Comparison of ENCODE assay signal across 8 mouse cellular contexts in the genomic region with DNA sequence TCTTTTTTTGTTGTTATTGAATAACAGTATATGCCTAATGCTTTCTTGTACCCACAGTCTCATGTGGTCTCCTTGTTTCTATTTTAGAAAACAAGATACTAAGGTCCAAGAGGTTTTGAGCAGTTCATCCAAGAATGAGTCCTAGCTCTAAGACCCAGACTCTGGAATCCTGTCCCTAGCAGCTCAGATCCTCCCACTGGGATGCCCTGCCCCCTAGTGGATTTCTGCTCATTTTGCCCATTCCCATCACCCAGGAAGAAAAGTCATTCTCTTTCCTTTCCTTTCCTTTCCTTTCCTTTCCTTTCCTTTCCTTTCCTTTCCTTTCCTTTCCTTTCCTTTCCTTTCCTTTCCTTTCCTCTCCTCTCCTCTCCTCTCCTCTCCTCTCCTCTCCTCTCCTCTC. TPM values are rescaled to one million over a fixed set of nuclear protein-coding genes. Genes with fewer than 3 reads are reported as not detected.
DNase-seq lines count a peak whose midpoint lies in the region; ATAC-seq and TF ChIP-seq lines count a peak whose summit lies in the region.
"Not testable (repeated sequence)": the region's sequence is repeated elsewhere in the genome, so short reads cannot be mapped to it uniquely, and the experiment has no call there.

No protein-coding gene starts in this region.

- not testable (repeated sequence) for TF ChIP-seq EP300 in CH12.LX (IDR thresholded peaks at IDR 0.05; ENCODE audit: low read length)

- not testable (repeated sequence) for H3K4me3 ChIP-seq in CH12.LX (replicated peaks in 1 of 3; ENCODE audit: low read depth in 2 of 3, low read length in 2 of 3, poor library complexity in 1 of 3); cortical plate, adult 2 months (ENCODE audit: insufficient read depth, low read length); gastrocnemius, adult 2 months; intestine, postnatal 0 days (ENCODE audit: low read depth, low read length)

- peak; percentile 19 for DNase-seq in CH12.LX (ENCODE audit: extremely low read depth)
- DNase-seq in adrenal gland, postnatal 36 days, result peak; percentile 67 to 76
- peak; percentile 67 for DNase-seq in gastrocnemius, adult 2 months
- DNase-seq in layer of hippocampus, postnatal 36 days, result peak; percentile 66 to 68
- peak; percentile 21 for DNase-seq in lung, postnatal 25 days (ENCODE audit: low spot score)
- DNase-seq in right cerebral cortex, postnatal 10 days (ENCODE audit: low spot score in 2 of 2), result peak; percentile 40 to 76

- not testable (repeated sequence) for H3K36me3 ChIP-seq in CH12.LX (replicated peaks in 1 of 2; ENCODE audit: control insufficient read depth in 1 of 2, insufficient read depth in 1 of 2, low read length in 1 of 2); intestine, postnatal 0 days (ENCODE audit: control insufficient read depth, insufficient read depth)

- not testable (repeated sequence) for H3K27ac ChIP-seq in CH12.LX (ENCODE audit: insufficient read depth, low read depth); cortical plate, adult 2 months (ENCODE audit: insufficient read depth, low read length); gastrocnemius, adult 2 months; intestine, postnatal 0 days (ENCODE audit: low read depth, low read length)

- in situ Hi-C loops in CH12.LX (cut with MboI; ENCODE audit: low pct_ligation_motif_present, low pct_unique_long_range_greater_than_20kb, low sequenced_read_pairs), result not testable (repeated sequence)

- peak; percentile 46 to 71; a peak in 3 of 4 replicates for TF ChIP-seq CTCF in CH12.LX (conservative IDR thresholded peaks at IDR 0.05 in 1 of 2, IDR thresholded peaks at IDR 0.05 in 1 of 2; ENCODE audit: low read depth in 2 of 2, low read length in 2 of 2)
- peak; percentile 92 for TF ChIP-seq CTCF in cortical plate, adult 2 months (IDR thresholded peaks at IDR 0.05; ENCODE audit: extremely low read depth, insufficient read depth, low read length)
- TF ChIP-seq CTCF in gastrocnemius, adult 2 months (IDR thresholded peaks at IDR 0.05), result peak; percentile 76
- peak; percentile 87 for TF ChIP-seq CTCF in intestine, postnatal 0 days (IDR thresholded peaks at IDR 0.05; ENCODE audit: low read depth)

- intact Hi-C loops in gastrocnemius, adult 2 months (cut with DNase I), result loop anchor here (1.0 to 5.0 kb wide), 2 partner anchors 122 to 150 kb away; no protein-coding TSS in a partner anchor

- dilution Hi-C loops in CH12.LX (cut with MboI; ENCODE audit: extremely low pct_ligation_motif_present, extremely low pct_unique_long_range_greater_than_20kb, low sequenced_read_pairs), result not testable (repeated sequence)

- H3K4me1 ChIP-seq in CH12.LX (ENCODE audit: control insufficient read depth in 1 of 2, insufficient read depth in 2 of 2); cortical plate, adult 2 months (ENCODE audit: control insufficient read depth, insufficient read depth, low read length); intestine, postnatal 0 days (replicated peaks; ENCODE audit: control insufficient read depth, insufficient read depth, low read length): not testable (repeated sequence)

- TF ChIP-seq POLR2A in CH12.LX (IDR thresholded peaks at IDR 0.05; ENCODE audit: low read depth, low read length); cortical plate, adult 2 months (IDR thresholded peaks at IDR 0.05; ENCODE audit: extremely low read depth, insufficient read depth, low read length): not testable (repeated sequence)

- H3K9me3 ChIP-seq in CH12.LX (replicated peaks; ENCODE audit: low read length); intestine, postnatal 0 days (ENCODE audit: control insufficient read depth): not testable (repeated sequence)

- not testable (repeated sequence) for H3K27me3 ChIP-seq in CH12.LX (replicated peaks); intestine, postnatal 0 days (replicated peaks; ENCODE audit: control insufficient read depth, insufficient read depth, low read length)

- TF ChIP-seq RAD21 in CH12.LX (IDR thresholded peaks at IDR 0.05; ENCODE audit: low read depth, low read length), result peak; percentile 75

- H3K4me2 ChIP-seq in CH12.LX (ENCODE audit: insufficient read depth, low read depth, poor library complexity, severe bottlenecking); intestine, postnatal 0 days (replicated peaks; ENCODE audit: low read depth): not testable (repeated sequence)

- not testable (repeated sequence) for ATAC-seq in intestine, postnatal 0 days

- not testable (repeated sequence) for H3K79me2 ChIP-seq in CH12.LX (replicated peaks; ENCODE audit: control insufficient read depth, extremely low read depth, insufficient read depth, poor library complexity, severe bottlenecking)

- not testable (repeated sequence) for H3K9ac ChIP-seq in CH12.LX (ENCODE audit: insufficient read depth, low read depth); intestine, postnatal 0 days (ENCODE audit: low read depth, low read length)

TF ChIP-seq in CH12.LX, 34 proteins besides CTCF, POLR2A, EP300 and RAD21:
- peak; percentile 69 for TF ChIP-seq SMC3 (IDR thresholded peaks at IDR 0.05; ENCODE audit: low read depth, low read length)

RNA-seq across cellular contexts. Expression of a gene that starts 25.5 kb away (rescaled TPM):
- total RNA-seq in CH12.LX (2012; rRNA removed), result 18.3 and 18.4 TPM in 2 replicates
- total RNA-seq in CH12.LX (2014; rRNA removed), result 8.5 and 11.4 TPM in 2 replicates
- 24.5 and 26.8 TPM in 2 replicates for polyA plus RNA-seq in CH12.LX (2012; ENCODE audit: insufficient read length, low read depth)
- total RNA-seq in adrenal gland, postnatal 36 days (2021), result 10 to 100 TPM; 31.4 to 36.8 TPM
- 25.3 and 26.3 TPM in 2 replicates for polyA plus RNA-seq in cortical plate, adult 2 months (2012; rRNA removed)
- 10 to 100 TPM; 10.9 to 11.9 TPM for total RNA-seq in gastrocnemius, adult 2 months (2021)
- polyA plus RNA-seq in intestine, postnatal 0 days (2015; fragmentation: Nextera tagmentation; extraction: Ambion mirVana), result 8.4 and 8.9 TPM in 2 replicates
- total RNA-seq in layer of hippocampus, postnatal 36 days (2021), result 10 to 100 TPM; 44.8 to 46.1 TPM

Comparison
In these comparisons a context has a peak if more than half of its experiments do, and no peak if none do; other contexts are left out.
1. DNase-seq: peak in every context shown above with its lines; median percentile 72 in adrenal gland, postnatal 36 days; 67 in gastrocnemius, adult 2 months; 67 in layer of hippocampus, postnatal 36 days; 58 in right cerebral cortex, postnatal 10 days; 21 in lung, postnatal 25 days; 19 in CH12.LX.